Mouse (Mus musculus) c-Kit-positive CD71-positive TER-119-negative erythroid progenitor cells, embryonic 14.5 days (primary cell): ENCODE data around the gene Pi4k2b.
"Not testable (repeated sequence)": the region's sequence is repeated elsewhere in the genome, so short reads cannot be mapped to it uniquely, and the experiment has no call there.

Source experiments
- DNase-seq: peaks from one replicate; pipeline ENCODE4 v3.0.0-alpha.2; 2013; ENCODE audit warnings: low read depth

Gene Pi4k2b

DNA sequence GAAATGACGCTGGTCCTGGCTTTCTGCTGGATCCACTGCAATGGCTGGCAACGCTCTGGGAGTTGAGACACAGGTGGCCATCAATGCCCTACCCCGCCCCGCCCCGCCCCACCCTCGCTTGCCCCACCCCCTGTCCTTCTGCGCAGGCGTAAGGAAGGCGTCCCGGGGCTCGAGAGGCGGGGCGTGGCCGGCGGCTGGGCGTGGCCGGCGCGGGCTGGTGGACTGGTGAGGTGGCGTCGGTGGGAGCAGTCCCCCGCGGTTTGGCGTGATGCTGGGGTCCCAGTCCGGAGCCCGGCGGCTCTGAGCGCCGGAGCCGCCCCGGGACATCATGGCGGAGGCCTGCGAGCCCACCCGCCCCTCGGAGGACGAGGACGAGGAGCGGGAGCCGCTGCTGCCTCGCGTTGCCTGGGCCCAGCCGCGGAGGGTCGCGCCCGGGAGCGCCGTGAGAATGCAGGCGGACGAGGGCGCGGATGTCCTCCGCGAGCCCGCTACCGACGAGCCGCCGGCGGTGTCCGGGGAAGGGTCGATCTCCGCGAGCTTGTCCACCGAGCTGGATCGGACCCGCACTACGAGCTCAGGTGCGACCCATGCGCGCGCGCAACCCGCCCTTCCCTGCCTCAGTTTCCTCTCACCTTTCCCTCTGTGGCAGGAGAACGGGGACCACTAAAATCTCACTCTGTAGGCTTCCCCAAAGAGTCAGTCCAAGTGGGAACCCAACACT, at the start of gene Pi4k2b:
Gene Pi4k2b (plus strand): TSS at position 184 of the 721 bp plus-strand sequence.
- peak; percentile 65 for DNase-seq

DNA sequence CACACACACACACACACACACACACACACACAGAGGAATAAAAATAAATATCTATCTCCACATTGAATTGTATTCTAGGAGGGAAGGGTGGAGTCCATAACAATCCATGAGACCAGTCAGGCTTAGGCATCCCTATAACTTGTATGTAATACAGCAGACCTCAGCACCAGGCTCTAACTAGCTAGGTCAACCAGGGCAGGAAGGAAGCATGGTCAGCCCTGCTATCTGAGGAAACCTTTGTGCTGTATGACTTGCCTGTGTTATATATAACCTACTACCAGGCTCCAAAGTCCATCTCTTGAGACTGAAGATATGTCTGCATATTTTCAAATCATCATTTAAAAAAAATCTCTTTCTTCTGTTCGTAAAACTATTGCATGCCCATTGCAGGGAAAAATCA, 44.1 kb upstream of the Pi4k2b start:
- DNase-seq = no peak

DNA sequence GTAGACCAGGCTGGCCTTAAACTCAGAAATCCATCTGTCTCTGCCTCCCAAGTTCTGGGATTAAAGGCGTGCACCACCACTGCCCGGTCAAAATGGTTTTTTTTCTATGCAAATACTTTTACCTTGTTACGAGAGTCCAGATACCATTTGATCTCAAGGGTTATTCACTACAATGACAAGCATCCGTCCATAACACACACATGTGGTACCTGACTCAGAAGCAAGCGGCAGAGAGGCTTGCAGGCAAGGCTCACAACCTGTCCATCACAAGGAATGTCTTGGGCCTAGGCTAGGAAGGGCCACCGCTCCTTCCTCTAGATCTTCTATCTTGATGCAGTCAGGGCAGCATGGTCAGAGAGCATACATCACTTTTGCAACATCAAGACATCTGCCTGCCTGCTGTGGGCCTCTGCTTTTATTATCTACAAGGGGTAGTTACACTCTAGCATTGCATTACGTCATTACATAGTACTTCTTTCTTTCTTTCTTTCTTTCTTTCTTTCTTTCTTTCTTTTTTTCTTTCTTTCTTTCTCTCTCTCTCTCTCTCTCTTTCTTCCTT, 43.4 kb upstream of the Pi4k2b start:
- not testable (repeated sequence) for DNase-seq

DNA sequence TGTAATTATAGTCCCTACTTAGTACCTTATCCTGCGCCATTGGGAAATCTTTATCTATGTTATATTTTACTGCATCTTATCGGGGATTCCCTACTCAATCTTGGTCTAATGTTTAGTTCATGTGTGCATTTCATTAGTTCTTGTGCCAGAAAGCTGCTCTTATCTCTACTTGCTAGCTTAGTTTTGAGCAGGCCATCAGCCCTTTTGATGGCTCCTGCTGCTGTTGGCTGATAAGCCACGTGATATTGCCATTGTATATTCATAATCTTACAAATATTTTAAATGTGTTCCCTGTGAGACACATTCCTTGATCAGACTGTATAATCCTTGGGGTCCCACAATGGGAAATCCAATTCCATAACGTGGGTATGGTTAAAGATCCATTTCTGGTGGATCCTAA, 36.8 kb upstream of the Pi4k2b start:
- DNase-seq = no peak

DNA sequence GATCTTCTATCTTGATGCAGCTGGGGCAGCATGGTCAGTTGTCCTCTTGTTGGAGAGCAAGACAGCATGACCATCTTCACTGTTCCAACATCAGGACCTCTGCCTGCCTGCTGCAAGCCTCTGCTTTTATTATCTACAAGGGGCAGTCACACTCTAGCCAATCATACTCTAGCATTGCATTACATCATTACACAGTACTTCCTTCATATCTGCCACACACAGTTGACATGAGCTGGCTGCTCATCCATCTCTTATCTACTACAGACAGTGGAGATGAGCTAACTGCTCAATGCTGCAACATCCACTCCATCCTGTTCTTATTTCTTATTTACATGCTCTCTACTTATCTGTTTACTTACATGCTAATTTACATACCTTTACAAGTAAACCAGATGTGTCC, 28.7 kb upstream of the Pi4k2b start:
- DNase-seq = peak; percentile 72

DNA sequence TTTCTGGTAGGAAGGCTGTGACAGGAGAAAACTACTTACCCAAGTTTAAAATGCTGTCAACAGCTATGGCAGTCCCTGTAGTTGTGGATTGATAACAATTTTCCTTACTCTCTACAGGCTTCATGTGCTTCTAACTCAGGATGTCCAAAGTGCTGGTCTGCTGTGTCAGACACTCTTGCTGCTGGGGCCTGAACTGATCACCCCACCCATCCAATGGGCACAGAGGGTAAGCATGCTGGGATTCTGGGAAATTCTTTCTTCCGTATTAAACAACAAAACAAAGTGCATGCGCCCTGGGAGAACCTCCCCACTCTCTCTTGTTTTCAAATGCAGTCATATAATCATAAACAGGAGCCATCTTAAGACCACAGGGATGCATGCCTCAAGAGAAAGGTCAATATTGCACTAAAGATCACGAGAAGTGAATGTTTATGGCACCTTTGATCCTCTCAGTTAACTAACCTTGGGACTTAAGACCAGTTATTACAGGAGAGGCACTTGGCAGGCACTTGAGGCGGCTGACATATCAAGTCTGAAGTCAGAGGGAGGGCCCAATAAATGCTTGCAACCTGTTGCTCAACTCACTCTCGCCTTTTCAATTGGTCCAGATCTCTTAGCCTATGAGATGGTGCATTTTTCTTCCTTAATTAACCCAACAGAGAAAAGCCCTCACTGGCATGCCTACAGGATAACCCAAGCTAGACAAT, 24.5 kb upstream of the Pi4k2b start:
- no peak for DNase-seq

DNA sequence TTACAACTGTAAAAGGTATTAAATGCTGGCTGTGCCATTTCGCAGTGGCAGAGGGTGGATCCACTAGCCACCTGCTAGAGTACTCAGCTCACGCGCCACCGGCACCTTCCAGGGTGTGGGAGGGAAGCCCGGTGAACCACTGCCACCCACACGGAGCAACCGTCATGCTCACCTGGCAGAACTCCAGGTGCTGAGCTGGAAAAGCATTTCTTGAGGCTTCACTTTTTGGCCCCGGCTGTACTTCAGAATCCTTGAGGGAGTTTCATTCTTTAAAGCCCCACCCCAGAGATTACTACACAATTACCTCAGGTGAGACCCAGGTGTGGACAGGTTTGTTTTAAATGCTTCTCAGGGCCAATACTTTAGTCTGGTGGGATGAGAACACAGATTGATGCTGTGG, 20.4 kb upstream of the Pi4k2b start:
- DNase-seq = no peak

DNA sequence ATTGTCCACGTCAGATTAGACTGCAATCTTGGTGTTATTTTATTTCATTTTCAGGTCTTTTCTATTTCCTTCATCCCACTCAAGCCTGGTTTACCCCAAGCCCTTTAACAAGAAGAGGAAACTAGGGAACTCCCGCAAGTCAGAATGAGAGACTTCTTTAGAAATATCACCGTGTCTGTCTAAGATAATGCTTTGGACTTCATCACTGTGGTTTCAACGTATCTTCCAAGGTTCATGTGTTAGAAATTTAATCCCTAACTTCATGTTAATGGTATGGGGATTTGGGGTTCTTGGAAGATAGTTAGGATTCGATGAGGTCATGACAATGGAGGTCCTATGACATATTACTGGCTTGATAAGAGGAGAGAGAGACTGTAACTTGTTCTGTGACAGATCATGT, 13.6 kb upstream of the Pi4k2b start:
- no peak for DNase-seq

DNA sequence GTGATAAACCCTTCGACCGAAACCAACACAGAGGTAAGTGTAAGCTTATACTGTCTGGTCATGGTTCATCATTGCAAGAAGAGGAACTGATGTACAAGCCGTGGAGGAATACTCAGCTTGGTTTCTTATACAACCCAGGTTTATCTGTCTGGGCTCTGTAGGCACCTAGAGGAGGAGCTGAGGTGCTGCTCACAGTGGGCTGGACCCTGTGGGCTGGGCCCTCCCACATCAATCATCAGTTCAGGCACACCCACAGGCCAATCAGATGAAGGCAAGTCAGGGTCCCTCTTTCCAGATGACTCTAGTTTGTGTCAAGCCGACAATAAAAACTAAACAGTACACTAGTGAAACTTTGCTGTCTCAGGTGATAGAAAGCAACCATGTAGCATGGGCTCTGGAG, 8.6 kb upstream of the Pi4k2b start:
- no peak for DNase-seq

DNA sequence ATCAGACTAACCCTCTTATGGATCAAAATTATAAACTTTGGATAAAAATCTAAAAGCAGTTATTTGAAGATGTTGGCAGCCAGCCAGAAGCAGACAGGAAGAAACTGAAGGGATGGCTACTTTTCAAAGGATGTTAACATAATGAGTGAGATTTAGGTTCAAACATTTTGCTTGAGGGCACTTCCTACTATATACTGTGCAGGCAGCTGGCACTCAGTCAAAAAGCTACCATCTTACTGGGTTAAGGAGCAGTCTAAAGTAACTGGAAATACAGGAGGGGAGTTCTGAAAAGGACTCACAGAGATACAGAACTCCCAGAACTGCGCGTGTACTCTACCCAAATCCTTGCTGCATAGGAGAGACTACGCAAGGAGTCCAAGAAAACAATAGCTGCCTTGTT, 5.3 kb upstream of the Pi4k2b start:
- no peak for DNase-seq

DNA sequence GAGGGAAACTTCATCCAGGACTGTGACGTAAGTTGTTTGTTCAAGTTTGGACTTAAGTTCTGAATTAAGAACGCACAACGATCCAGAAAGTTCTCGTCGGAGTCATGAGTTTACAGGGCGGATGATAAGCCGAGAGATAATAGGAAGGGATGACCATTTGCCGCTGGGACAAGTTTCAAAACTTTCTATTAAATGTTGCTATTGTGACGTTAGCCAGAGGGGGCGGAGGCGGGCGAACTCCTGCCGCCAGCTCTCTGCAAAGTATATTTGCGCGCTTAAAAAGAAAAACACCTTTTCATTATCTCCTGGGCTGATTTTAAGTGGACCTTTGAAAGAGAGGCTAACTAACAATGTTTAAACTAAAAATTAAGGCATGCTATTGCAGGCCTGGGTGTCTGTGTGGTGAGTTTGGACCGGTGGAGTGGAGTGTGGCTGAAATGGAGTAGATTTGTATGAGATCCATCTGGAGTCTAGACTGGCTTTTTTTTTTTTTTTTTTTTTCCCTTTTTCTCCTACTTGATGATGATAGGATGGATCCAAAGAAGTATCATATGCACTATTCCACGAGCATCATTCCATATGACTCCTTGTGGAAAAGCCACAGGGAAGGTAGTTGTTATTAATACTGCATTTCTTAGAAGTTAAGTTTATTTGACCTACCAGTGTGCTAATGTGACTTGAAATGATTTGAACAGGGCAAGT, 889 bp downstream of the Pi4k2b start:
- DNase-seq = peak; percentile 58

DNA sequence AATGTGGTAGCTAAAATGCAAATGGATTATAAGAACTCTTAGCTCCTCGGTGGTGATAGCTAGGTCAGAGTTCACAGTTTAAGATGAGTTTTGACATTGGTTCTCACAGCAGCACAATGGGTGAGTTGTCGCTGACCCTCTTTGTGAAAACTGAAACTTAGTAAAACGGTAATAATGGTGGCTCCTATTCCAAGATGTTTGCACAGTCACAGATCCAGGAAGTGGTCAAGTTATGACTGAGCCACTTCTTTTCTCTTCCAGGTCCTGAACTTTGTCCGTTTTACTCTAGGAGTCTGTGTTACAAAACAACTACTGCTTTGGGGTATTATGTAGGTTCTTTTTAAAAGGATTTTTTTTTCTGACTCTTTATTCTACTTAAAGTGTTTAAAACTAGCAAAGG, 1.9 kb downstream of the Pi4k2b start:
- DNase-seq = no peak

DNA sequence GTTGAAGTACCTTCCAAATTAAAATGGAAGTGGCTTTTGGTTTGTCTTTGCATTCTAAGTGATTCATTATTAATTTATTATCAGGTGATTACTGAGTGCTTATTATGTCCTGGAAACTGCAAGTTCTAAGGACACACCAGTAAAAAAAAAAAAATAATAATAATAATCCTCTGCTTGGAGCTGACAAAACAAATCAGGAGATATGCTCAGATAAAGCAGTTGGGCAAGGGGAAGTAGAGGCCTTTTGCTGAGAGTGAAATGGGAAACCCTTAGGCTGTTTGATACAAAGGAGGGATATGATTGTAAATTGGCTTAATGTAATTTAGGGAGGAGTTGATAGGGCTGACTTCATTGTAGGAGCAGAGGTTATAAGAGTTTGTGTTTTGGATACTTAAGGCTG, 5.5 kb downstream of the Pi4k2b start:
- no peak for DNase-seq

DNA sequence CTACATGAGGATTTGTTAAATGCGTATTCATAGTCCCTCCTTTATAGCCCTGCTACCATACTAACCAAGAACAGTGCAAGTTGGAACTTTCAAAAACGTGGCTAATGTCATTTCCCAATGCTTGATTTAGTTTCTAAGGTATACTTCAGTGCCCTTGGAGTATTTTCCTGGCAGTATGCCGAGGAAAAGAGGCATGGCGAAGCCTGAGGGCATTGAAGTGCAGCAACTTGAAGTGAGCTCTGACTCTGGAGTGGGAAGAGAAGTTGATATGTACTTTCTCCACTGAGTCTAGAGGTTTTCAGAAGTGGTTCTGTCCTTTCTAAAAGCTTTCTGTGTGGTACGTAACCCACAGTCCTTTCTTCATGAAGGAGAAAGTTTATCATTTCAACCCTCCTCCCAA, 7.4 kb downstream of the Pi4k2b start:
- DNase-seq = no peak

DNA sequence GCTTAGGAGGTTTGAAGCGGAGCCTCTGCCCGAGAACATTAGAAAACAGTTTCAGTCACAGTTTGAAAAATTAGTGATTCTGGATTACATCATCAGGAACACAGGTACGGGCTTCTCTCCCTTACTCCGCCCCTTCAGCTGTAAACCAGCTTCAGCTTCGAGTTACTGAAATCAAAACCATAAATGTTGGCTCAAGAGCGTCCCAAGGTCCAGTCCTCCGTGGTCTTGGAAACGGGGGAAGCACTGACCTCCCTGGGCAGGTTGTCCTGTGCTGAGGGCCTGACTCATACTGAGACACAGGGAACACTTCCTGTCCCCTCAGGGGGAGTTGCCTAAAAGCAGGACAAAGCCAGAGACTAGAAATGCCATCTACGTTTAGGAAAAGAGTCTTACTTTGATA, 11.8 kb downstream of the Pi4k2b start:
- DNase-seq = no peak

DNA sequence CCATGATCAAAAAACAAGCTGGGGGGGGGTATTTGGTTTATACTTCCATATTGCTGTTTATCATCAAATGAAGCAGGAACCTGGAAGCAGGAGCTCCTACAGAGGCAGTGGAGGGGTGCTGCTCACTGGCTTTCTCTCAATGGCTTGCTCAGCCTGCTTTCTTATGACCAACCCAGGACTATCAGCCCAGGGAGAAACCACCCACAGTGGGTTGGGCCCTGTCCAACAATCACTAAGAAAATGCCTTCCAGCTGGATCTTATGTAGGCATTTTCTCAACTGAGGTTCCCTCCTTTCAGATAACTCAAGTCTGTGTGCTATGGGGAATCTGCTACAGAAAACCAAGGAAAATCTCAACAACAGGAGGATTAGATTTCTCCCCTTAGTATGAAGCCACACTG, 12.8 kb downstream of the Pi4k2b start:
- DNase-seq = no peak

DNA sequence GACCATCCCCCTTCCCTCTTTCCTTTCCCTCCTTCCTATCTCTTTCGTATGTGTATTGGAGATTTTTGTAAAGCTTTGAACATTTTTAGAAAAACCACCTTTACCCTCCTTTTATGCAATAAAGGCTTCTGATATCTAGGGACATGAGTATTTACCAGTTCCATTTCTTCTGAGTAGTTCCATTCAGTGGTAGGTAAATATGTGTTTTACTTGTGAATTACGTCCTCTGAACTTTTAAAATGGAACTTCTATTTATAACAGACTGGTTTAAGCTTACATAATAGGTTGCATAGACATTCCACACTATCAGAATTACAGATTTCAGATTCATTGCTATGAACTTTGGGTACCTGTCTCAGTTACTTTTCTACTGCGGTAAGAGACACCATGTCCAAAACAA, 14.0 kb downstream of the Pi4k2b start:
- DNase-seq = no peak

DNA sequence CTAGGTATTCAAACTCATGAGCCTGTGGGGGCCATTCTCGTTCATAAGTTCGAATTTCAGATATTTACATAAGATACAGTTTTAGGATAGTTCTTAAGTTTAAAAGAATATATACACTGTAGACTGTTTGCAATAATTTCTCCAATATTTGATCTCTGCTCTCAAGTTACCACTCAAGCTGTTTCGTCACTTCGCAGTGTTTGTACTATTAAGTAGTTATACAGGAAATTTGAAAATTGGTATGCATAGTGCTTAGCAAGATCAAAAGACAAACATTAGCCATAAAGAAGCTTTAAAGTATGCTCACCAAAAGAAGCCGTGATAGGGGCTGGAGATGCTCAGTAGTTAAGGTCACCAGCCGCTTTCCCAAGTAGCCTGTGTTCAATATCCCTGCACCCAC, 14.6 kb downstream of the Pi4k2b start:
- DNase-seq = no peak

DNA sequence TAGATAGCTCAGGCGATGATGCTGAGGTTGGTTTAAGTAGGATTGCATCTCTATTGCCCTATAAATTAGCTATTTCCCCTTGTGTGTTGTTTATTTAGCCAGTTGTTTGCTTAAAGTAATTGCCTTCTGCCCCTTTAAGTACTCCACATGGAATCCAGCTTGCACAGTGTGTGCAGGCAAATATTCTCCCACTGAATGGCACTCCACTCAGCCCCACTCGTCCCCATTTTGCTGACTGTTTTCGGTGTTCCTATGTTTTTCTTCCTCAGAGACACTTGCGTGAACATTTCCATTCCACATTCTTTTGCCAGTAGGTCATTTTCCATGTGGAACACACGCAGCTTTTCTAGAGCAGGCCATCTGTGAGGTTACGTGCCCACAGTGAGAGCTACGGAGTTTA, 21.2 kb downstream of the Pi4k2b start:
- no peak for DNase-seq

DNA sequence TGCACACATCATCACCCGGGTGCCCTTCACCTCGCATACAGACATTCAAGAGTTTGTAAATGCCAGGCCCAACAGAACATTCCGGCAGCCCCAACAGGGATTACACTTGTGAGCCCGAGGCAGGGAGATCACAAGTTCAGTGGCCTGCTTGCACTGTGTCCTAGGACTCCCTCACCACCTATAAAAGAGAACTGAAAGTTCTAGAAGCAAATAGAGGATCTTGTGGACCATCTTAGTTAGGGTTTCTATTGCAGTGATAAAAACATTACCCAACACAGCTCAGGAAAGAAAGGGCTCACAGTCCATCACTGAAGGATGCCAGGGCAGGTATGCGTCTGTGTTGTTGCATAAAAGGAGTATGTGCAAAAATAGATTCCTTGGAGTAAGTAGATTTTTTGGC, 32.9 kb downstream of the Pi4k2b start:
- DNase-seq = no peak

DNA sequence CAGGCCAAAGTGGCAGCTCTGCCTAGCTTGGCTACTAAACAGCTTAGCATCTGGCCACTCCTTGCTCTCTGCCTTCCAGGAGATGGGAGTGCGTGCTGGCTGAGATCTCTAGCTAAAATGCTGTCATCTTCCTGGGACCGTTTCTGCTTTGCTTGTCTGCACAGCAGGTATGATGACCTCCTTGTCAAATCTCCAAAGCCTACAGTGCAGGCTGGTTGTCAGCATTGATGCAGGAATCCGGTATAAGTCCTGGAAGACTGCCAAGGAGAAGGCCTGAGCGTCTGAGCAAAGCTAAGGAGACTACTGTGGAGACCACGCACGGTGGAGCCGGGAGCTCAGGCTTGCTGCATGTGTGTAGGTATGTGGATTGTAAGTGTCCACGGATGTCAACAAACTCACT, 33.9 kb downstream of the Pi4k2b start, which contains the start of gene Zcchc4:
Gene Zcchc4 (plus strand): TSS at position 173 of the 400 bp plus-strand sequence.
- DNase-seq = no peak

DNA sequence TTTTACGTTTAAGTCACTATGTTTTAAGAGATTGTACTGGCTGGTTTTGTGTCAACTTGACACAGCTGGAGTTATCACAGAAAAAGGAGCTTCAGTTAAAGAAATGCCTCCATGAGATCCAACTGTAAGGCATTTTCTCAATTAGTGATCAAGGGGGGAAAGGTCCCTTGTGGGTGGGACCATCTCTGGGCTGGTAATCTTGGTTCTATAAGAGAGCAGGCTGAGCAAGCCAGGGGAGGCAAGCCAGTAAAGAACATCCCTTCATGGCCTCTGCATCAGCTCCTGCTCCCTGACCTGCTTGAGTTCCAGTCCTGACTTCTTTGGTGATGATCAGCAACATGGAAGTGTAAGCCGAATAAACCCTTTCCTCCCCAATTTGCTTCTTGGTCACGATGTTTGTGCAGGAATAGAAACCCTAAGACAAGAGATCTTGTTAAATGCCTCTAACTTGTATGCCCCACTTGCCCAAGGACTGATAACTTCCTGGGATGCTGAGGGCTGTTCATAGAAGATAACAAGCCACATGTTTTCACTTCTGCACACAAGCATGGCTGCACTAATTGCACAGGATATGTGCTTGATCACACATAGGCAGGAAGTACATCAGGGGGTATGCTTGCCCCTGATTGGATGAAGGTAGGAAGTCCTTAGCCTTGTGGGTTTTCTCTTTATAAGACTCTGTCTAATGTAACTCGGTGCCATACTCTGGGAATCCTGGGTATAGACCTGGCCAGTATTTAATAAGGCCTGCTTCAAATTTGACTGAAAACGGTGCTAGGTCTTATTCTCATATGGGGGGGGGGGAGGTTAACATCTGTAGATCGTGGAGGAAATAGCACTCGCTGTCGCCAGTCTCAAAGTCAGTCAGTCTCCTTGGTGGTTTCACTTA, 35.3 kb downstream of the Pi4k2b start:
- peak; percentile 29 for DNase-seq
